Mouse (Mus musculus): ENCODE data around the gene Ngp. TPM values are rescaled to one million over a fixed set of nuclear protein-coding genes. Genes with fewer than 3 reads are reported as not detected.

Gene Ngp
- polyA plus RNA-seq (2012; rRNA removed), result 0.85 and 0.98 TPM in 2 replicates

GRCm38 (mm10) chr9:110419511-110420112 lies at the start of gene Ngp:
TSS of gene Ngp (plus strand) at chr9:110419747.

GRCm38 (mm10) chr9:110408099-110408773 lies 11.3 kb upstream of the Ngp start, which contains the start of gene Ptpn23:
TSS of gene Ptpn23 (minus strand) at chr9:110408213.

Other genes starting within 250 kb of the Ngp start
- 85.3 and 86.8 TPM in 2 replicates for gene Cspg5, start 176.0 kb upstream of the Ngp start, polyA plus RNA-seq (2012; rRNA removed)
- gene Elp6, start 114.6 kb upstream of the Ngp start, polyA plus RNA-seq (2012; rRNA removed), result 47.1 and 49.3 TPM in 2 replicates
- gene Scap, start 86.5 kb upstream of the Ngp start, polyA plus RNA-seq (2012; rRNA removed), result 30.4 and 36.7 TPM in 2 replicates
- 38.1 and 48.7 TPM in 2 replicates for gene Ptpn23, start 11.5 kb upstream of the Ngp start, polyA plus RNA-seq (2012; rRNA removed)
- gene Klhl18, start 56.9 kb downstream of the Ngp start, polyA plus RNA-seq (2012; rRNA removed), result 29.9 and 33.6 TPM in 2 replicates
- gene Kif9, start 57.2 kb downstream of the Ngp start, polyA plus RNA-seq (2012; rRNA removed), result 3.0 and 3.1 TPM in 2 replicates
- gene Setd2, start 112.8 kb downstream of the Ngp start, polyA plus RNA-seq (2012; rRNA removed), result 90.3 and 92.1 TPM in 2 replicates
- 27.8 and 30.0 TPM in 2 replicates for gene Nradd, start 204.7 kb downstream of the Ngp start, polyA plus RNA-seq (2012; rRNA removed)
- 10.3 and 11.3 TPM in 2 replicates for gene Nbeal2, start 234.4 kb downstream of the Ngp start, polyA plus RNA-seq (2012; rRNA removed)
- gene Ccdc12, start 236.8 kb downstream of the Ngp start, polyA plus RNA-seq (2012; rRNA removed), result 101 and 103 TPM in 2 replicates

All from central nervous system, embryonic 14 days (tissue).